Mouse (Mus musculus) lung, adult 2 months (tissue): Measurements from ENCODE around the gene Prkcsh.

Source experiments
- CTCF ChIP-seq: fragments of 200-500 bp; IDR thresholded peaks from 2 replicates; pipeline ENCODE4 v1.5.1; 2011; ENCODE audit warnings: mild to moderate bottlenecking, low read length, control low read depth; ENCODE audit not compliant: insufficient read depth
- POLR2A ChIP-seq: fragments of 200-500 bp; IDR thresholded peaks from 2 replicates; pipeline ENCODE4 v1.6.1; 2011; ENCODE audit warnings: low read depth, mild to moderate bottlenecking, control low read depth, low read length, borderline replicate concordance; ENCODE audit errors: extremely low read depth

GRCm38 (mm10) chr9:22000296-22000695 lies 2.3 kb upstream of the Prkcsh start:
- TF ChIP-seq POLR2A (no peak), CTCF (no peak)
